Mouse (Mus musculus) midbrain, embryonic 12.5 days (tissue): ENCODE data around the gene Scn5a. TPM values are rescaled to one million over a fixed set of nuclear protein-coding genes. Genes with fewer than 3 reads are reported as not detected.

Experiments
- ATAC-seq: fragments of 200-750 bp; cut with Nextera tagmentation; 2 replicates; pipeline ENCODE4 v1.8.0; 2017; ENCODE audit warnings: low read depth, moderate TSS enrichment, moderate library complexity; ENCODE audit not compliant: low FRiP score
- H3K27ac ChIP-seq: fragments of 300-500 bp; sonication (generic); replicated peaks from 2 replicates; pipeline ENCODE4 v1.5.1; 2016; ENCODE audit warnings: mild to moderate bottlenecking
- H3K27me3 ChIP-seq: fragments of 300-500 bp; sonication (generic); 2 replicates; pipeline ENCODE4 v1.6.1; 2016; ENCODE audit warnings: mild to moderate bottlenecking
- H3K36me3 ChIP-seq: fragments of 300-500 bp; sonication (generic); 2 replicates; pipeline ENCODE4 v1.6.1; 2016
- H3K4me1 ChIP-seq: fragments of 300-500 bp; sonication (generic); 2 replicates; pipeline ENCODE4 v1.6.1; 2016
- H3K4me2 ChIP-seq: fragments of 300-500 bp; sonication (generic); replicated peaks from 2 replicates; pipeline ENCODE4 v1.6.1; 2016; ENCODE audit warnings: mild to moderate bottlenecking, moderate library complexity
- H3K4me3 ChIP-seq: fragments of 300-500 bp; sonication (generic); 2 replicates; pipeline ENCODE4 v1.5.1; 2016; ENCODE audit warnings: mild to moderate bottlenecking
- H3K9ac ChIP-seq: fragments of 300-500 bp; sonication (generic); replicated peaks from 2 replicates; pipeline ENCODE4 v1.6.1; 2016; ENCODE audit warnings: mild to moderate bottlenecking, moderate library complexity
- H3K9me3 ChIP-seq: fragments of 300-500 bp; sonication (generic); 2 replicates; pipeline ENCODE4 v1.6.1; 2016; ENCODE audit warnings: mild to moderate bottlenecking
- WGBS: fragments of 180-500 bp; shearing (Covaris S2); methylation state at CpG from one replicate; pipeline ENCODE4 v1.1.7; 2016; 5-methylcytosine and 5-hydroxymethylcytosine counted together
- polyA plus RNA-seq: library from polyadenylated mRNA; unstranded; fragments of >200 nt; fragmentation: Nextera tagmentation; extraction: Ambion mirVana; gene quantifications from 2 replicates; pipeline ENCODE4 v1.2.1, GENCODE M21; 2016

Gene Scn5a
- polyA plus RNA-seq, 1 experiment from 2014 or later, result 0.18 TPM

GRCm38 (mm10) chr9:119580187-119580586 is 1.4 kb upstream of the Scn5a start:
- WGBS, result 90% methylated on average over 17 of the region's 17 CpGs

GRCm38 (mm10) chr9:119578311-119578635 is 543 bp downstream of the Scn5a start:
- ATAC-seq, result no peak
- Histone ChIP-seq H3K27me3 (peaks cover 97% of the 10 kb centered on the region), H3K9ac (peak overlapping the region; percentile 52; the same call in 1 of the 2 replicates)

More at GRCm38 (mm10) chr9:119580187-119580586, 1.4 kb upstream of the Scn5a start:
- H3K4me1 ChIP-seq, result peaks cover 17% of the 10 kb centered on the region
- H3K36me3 ChIP-seq, result no peaks in the 10 kb centered on the region
- H3K27me3 ChIP-seq, result peaks cover 95% of the 10 kb centered on the region
- no peak overlapping the region for H3K27ac ChIP-seq
- ATAC-seq, result no peak
- no peaks in the 10 kb centered on the region for H3K9me3 ChIP-seq
- no peak overlapping the region for H3K4me2 ChIP-seq
- no peak overlapping the region for H3K4me3 ChIP-seq
- H3K9ac ChIP-seq, result no peak overlapping the region

GRCm38 (mm10) chr9:119576977-119577376 is 1.8 kb downstream of the Scn5a start:
- Histone ChIP-seq H3K27me3 (peaks cover 100% of the 10 kb centered on the region), H3K27ac (no peak overlapping the region), H3K9ac (no peak overlapping the region), H3K9me3 (no peaks in the 10 kb centered on the region), H3K4me1 (peaks cover 36% of the 10 kb centered on the region), H3K36me3 (no peaks in the 10 kb centered on the region), H3K4me2 (no peak overlapping the region), H3K4me3 (no peak overlapping the region)
- ATAC-seq, result no peak
- WGBS, result 88% methylated on average over 2 of the region's 2 CpGs

More at GRCm38 (mm10) chr9:119578311-119578635, 543 bp downstream of the Scn5a start:
- peak overlapping the region; percentile 75 for H3K4me2 ChIP-seq
- H3K9me3 ChIP-seq, result no peaks in the 10 kb centered on the region
- WGBS, result under 1% methylated on average over 24 of the region's 24 CpGs
- peak overlapping the region; percentile 49 for H3K4me3 ChIP-seq
- no peak overlapping the region for H3K27ac ChIP-seq
- H3K4me1 ChIP-seq, result peaks cover 23% of the 10 kb centered on the region
- H3K36me3 ChIP-seq, result no peaks in the 10 kb centered on the region

GRCm38 (mm10) chr9:119575732-119576131 is 3.1 kb downstream of the Scn5a start:
- Histone ChIP-seq H3K4me2 (no peak overlapping the region), H3K9ac (no peak overlapping the region), H3K4me1 (peaks cover 48% of the 10 kb centered on the region), H3K4me3 (no peak overlapping the region), H3K27me3 (peaks cover 100% of the 10 kb centered on the region), H3K36me3 (no peaks in the 10 kb centered on the region), H3K9me3 (no peaks in the 10 kb centered on the region), H3K27ac (no peak overlapping the region)
- ATAC-seq, result no peak
- 62% methylated on average over 9 of the region's 9 CpGs for WGBS

- WGBS, result 87% methylated on average over 7 of the region's 7 CpGs
- peaks cover 100% of the 10 kb centered on the region for H3K27me3 ChIP-seq
- no peak overlapping the region for H3K4me3 ChIP-seq
- H3K36me3 ChIP-seq, result no peaks in the 10 kb centered on the region
- no peak overlapping the region for H3K9ac ChIP-seq
- no peak overlapping the region for H3K27ac ChIP-seq
- no peaks in the 10 kb centered on the region for H3K9me3 ChIP-seq
- no peak for ATAC-seq
- H3K4me2 ChIP-seq, result no peak overlapping the region
- H3K4me1 ChIP-seq, result peaks cover 55% of the 10 kb centered on the region
These were observed 4.5 kb downstream of the Scn5a start for GRCm38 (mm10) chr9:119574366-119574765.

GRCm38 (mm10) chr9:119573009-119573408 is 5.8 kb downstream of the Scn5a start:
- H3K4me3 ChIP-seq, result no peak overlapping the region
- ATAC-seq, result no peak
- H3K9me3 ChIP-seq, result no peaks in the 10 kb centered on the region
- H3K27ac ChIP-seq, result no peak overlapping the region
- no peak overlapping the region for H3K4me2 ChIP-seq
- peaks cover 100% of the 10 kb centered on the region for H3K27me3 ChIP-seq
- peaks cover 44% of the 10 kb centered on the region for H3K4me1 ChIP-seq
- WGBS, result 53% methylated on average over 14 of the region's 14 CpGs
- no peaks in the 10 kb centered on the region for H3K36me3 ChIP-seq
- no peak overlapping the region for H3K9ac ChIP-seq

GRCm38 (mm10) chr9:119571411-119571888 is 7.4 kb downstream of the Scn5a start:
- peaks cover 44% of the 10 kb centered on the region for H3K4me1 ChIP-seq
- under 1% methylated on average over 15 of the region's 15 CpGs for WGBS
- peak overlapping the region; percentile 18; the same call in 1 of the 2 replicates for H3K4me3 ChIP-seq
- H3K4me2 ChIP-seq, result peak overlapping the region; percentile 41
- no peaks in the 10 kb centered on the region for H3K36me3 ChIP-seq
- H3K9me3 ChIP-seq, result no peaks in the 10 kb centered on the region
- peaks cover 100% of the 10 kb centered on the region for H3K27me3 ChIP-seq
- H3K9ac ChIP-seq, result 0 out of 2 replicates have a peak overlapping the region, but pooled peaks have one; percentile 0
- H3K27ac ChIP-seq, result no peak overlapping the region
- peak; percentile 86 for ATAC-seq

GRCm38 (mm10) chr9:119570652-119571051 is 8.2 kb downstream of the Scn5a start:
- 12% methylated on average over 9 of the region's 9 CpGs for whole genome bisulfite sequencing
- H3K27me3 ChIP-seq, result peaks cover 100% of the 10 kb centered on the region
- no peak for ATAC-seq
- no peak overlapping the region for H3K4me2 ChIP-seq
- no peak overlapping the region for H3K4me3 ChIP-seq
- no peak overlapping the region for H3K27ac ChIP-seq
- H3K4me1 ChIP-seq, result peaks cover 43% of the 10 kb centered on the region
- H3K9ac ChIP-seq, result no peak overlapping the region
- H3K36me3 ChIP-seq, result no peaks in the 10 kb centered on the region
- no peaks in the 10 kb centered on the region for H3K9me3 ChIP-seq

- Histone ChIP-seq H3K9me3 (no peaks in the 10 kb centered on the region), H3K4me1 (peaks cover 41% of the 10 kb centered on the region), H3K4me3 (no peak overlapping the region), H3K9ac (no peak overlapping the region), H3K27me3 (peaks cover 100% of the 10 kb centered on the region), H3K27ac (no peak overlapping the region), H3K36me3 (no peaks in the 10 kb centered on the region), H3K4me2 (no peak overlapping the region)
- no peak for ATAC-seq
- 87% methylated on average over 8 of the region's 8 CpGs for WGBS
These were observed 10.1 kb downstream of the Scn5a start for GRCm38 (mm10) chr9:119568732-119569131.

GRCm38 (mm10) chr9:119567800-119568199 is 11.0 kb downstream of the Scn5a start:
- Histone ChIP-seq H3K9ac (no peak overlapping the region), H3K9me3 (no peaks in the 10 kb centered on the region), H3K4me2 (no peak overlapping the region), H3K36me3 (no peaks in the 10 kb centered on the region), H3K4me3 (no peak overlapping the region), H3K27me3 (peaks cover 100% of the 10 kb centered on the region), H3K27ac (no peak overlapping the region), H3K4me1 (peaks cover 32% of the 10 kb centered on the region)
- 79% methylated on average over 5 of the region's 5 CpGs for WGBS
- ATAC-seq, result no peak

GRCm38 (mm10) chr9:119566214-119566613 is 12.6 kb downstream of the Scn5a start:
- H3K27ac ChIP-seq, result no peak overlapping the region
- H3K4me3 ChIP-seq, result no peak overlapping the region
- H3K4me2 ChIP-seq, result no peak overlapping the region
- WGBS, result 5% methylated on average over 10 of the region's 10 CpGs
- no peaks in the 10 kb centered on the region for H3K36me3 ChIP-seq
- peaks cover 25% of the 10 kb centered on the region for H3K4me1 ChIP-seq
- no peak overlapping the region for H3K9ac ChIP-seq
- no peaks in the 10 kb centered on the region for H3K9me3 ChIP-seq
- ATAC-seq, result no peak
- H3K27me3 ChIP-seq, result peaks cover 100% of the 10 kb centered on the region

- H3K36me3 ChIP-seq, result no peaks in the 10 kb centered on the region
- H3K4me3 ChIP-seq, result no peak overlapping the region
- no peak overlapping the region for H3K9ac ChIP-seq
- peaks cover 14% of the 10 kb centered on the region for H3K4me1 ChIP-seq
- H3K9me3 ChIP-seq, result no peaks in the 10 kb centered on the region
- peaks cover 100% of the 10 kb centered on the region for H3K27me3 ChIP-seq
- ATAC-seq, result no peak
- no peak overlapping the region for H3K4me2 ChIP-seq
- WGBS, result 78% methylated on average over 6 of the region's 6 CpGs
- H3K27ac ChIP-seq, result no peak overlapping the region
These were observed 14.0 kb downstream of the Scn5a start for GRCm38 (mm10) chr9:119564803-119565202.

- Histone ChIP-seq H3K27ac (no peak overlapping the region), H3K4me2 (no peak overlapping the region), H3K4me1 (peaks cover 14% of the 10 kb centered on the region), H3K36me3 (no peaks in the 10 kb centered on the region), H3K27me3 (peaks cover 100% of the 10 kb centered on the region), H3K9me3 (no peaks in the 10 kb centered on the region), H3K4me3 (no peak overlapping the region), H3K9ac (no peak overlapping the region)
- no peak for ATAC-seq
- WGBS, result 75% methylated on average over 6 of the region's 6 CpGs
These were observed 15.2 kb downstream of the Scn5a start for GRCm38 (mm10) chr9:119563617-119564016.
